Mouse (Mus musculus) heart, postnatal 0 days (tissue): ENCODE measurements around the gene Cd302.

Source experiments
- CTCF ChIP-seq: IDR thresholded peaks from 2 replicates; pipeline ENCODE4 v1.5.1; 2016; ENCODE audit warnings: antibody characterized with exemption, control low read depth, low read depth
- EP300 ChIP-seq: IDR thresholded peaks from 2 replicates; pipeline ENCODE4 v1.6.1; 2016; ENCODE audit warnings: antibody characterized with exemption, low read depth

GRCm38 (mm10) chr2:60267567-60267966, 16.7 kb downstream of the Cd302 start:
- TF ChIP-seq CTCF (no peak), EP300 (no peak)
